Mouse (Mus musculus) heart, postnatal 0 days (tissue): ENCODE measurements at regions not wholly inside any gene's neighbourhood (a gene's known extent, or its start where the extent isn't known, plus 50 kb on each side); places are given as distances from the start of the nearest gene placed in this dataset.

Source experiments
- ATAC-seq: fragments of 200-750 bp; cut with Nextera tagmentation; 2 replicates; pipeline ENCODE4 v1.8.0; 2017; ENCODE audit warnings: low read depth, moderate number of reproducible peaks, moderate library complexity; ENCODE audit not compliant: insufficient read depth
- DNase-seq: peaks from one replicate; pipeline ENCODE4 v3.0.0-alpha.2; 2016; ENCODE audit warnings: low spot score
- H3K27ac ChIP-seq: fragments of 300-500 bp; sonication (generic); 2 replicates; pipeline ENCODE4 v1.5.1; 2014; ENCODE audit warnings: low read depth, mild to moderate bottlenecking
- H3K27me3 ChIP-seq: fragments of 300-500 bp; sonication (generic); 2 replicates; pipeline ENCODE4 v1.6.1; 2014; ENCODE audit warnings: low read length, mixed read lengths; ENCODE audit not compliant: control insufficient read depth, insufficient read depth
- H3K36me3 ChIP-seq: fragments of 300-500 bp; sonication (generic); replicated peaks from 2 replicates; pipeline ENCODE4 v1.6.1; 2014; ENCODE audit warnings: low read length, mixed read lengths; ENCODE audit not compliant: control insufficient read depth, insufficient read depth
- H3K4me1 ChIP-seq: fragments of 300-500 bp; sonication (generic); 2 replicates; pipeline ENCODE4 v1.6.1; 2014; ENCODE audit warnings: antibody characterized with exemption; ENCODE audit not compliant: control insufficient read depth, insufficient read depth
- H3K4me2 ChIP-seq: fragments of 300-500 bp; sonication (generic); 2 replicates; pipeline ENCODE4 v1.6.1; 2014; ENCODE audit warnings: low read depth, mild to moderate bottlenecking, low read length, moderate library complexity
- H3K4me3 ChIP-seq: fragments of 300-500 bp; sonication (generic); 2 replicates; pipeline ENCODE4 v1.5.1; 2014; ENCODE audit warnings: low read depth, low read length
- H3K9ac ChIP-seq: fragments of 300-500 bp; sonication (generic); replicated peaks from 2 replicates; pipeline ENCODE4 v1.6.1; 2014; ENCODE audit warnings: low read depth, low read length, mixed read lengths
- H3K9me3 ChIP-seq: fragments of 300-500 bp; sonication (generic); replicated peaks from 2 replicates; pipeline ENCODE4 v1.6.1; 2016; ENCODE audit warnings: low read length; ENCODE audit not compliant: control insufficient read depth
- CTCF ChIP-seq: IDR thresholded peaks from 2 replicates; pipeline ENCODE4 v1.5.1; 2016; ENCODE audit warnings: antibody characterized with exemption, control low read depth, low read depth
- EP300 ChIP-seq: IDR thresholded peaks from 2 replicates; pipeline ENCODE4 v1.6.1; 2016; ENCODE audit warnings: antibody characterized with exemption, low read depth
- WGBS: fragments of 180-500 bp; shearing (Covaris S2); extraction: QIAGEN DNeasy Blood & Tissue Kit; methylation state at CpG from one replicate; pipeline ENCODE4 v1.1.7; 2014; 5-methylcytosine and 5-hydroxymethylcytosine counted together

DNA sequence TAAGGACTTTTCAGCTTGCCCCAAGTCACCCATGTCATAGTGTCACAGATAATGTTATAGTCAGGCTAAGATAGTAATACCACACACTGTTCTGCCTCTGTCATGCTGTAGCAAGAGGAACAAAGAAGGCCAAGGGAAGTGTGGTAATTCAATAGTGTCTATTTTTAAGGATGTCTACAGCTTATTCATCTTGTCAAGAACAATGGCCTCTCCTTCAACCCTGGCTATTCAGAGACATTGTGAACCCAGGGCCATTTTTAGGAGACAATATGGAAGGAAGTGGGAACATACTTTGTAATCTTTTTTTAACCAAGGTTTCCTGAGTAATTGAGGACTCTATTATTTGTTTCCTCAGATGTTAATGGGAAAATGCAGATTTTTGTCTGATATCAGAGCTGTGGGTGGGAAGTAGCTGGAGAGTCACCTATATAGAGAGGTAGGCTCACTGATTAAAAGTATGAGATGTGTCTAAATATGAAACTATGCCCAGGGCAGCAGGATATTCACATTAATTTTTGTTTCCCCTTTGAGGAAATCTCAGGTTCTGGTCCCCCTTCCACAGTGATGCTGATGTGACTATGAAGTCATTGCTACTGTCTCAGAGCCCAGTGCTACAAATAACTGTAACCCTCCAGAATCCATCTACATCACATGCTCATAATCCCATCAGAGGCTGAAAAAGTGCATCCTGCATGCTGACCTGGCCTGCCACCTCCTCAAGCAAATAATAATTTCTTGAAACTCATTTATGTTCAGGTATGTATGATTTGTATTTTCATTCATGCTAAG, 85.7 kb upstream of the Lrrc3b start:
- peak; percentile 17 for DNase-seq
- TF ChIP-seq CTCF (no peak), EP300 (0 out of 2 replicates have a peak, but pooled peaks have one; percentile 34)

DNA sequence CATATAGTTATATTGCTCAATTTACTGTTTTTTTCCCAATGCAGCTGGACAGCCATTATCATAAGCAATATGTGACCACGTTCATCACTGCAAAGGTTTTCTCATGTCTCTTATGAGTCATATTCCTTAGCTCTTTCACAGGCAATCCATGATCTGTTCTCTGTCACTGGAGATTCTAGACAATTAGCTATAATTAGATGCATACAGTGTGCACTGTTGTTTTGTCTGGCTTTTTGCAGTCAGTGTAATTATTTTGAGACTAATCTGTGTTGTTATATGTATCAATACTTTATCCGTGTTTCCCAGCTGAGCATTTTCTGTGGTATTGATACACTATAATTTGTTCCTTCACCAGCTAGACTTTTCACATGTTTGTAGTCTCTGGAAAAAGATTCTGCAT, 61.8 kb upstream of the Lrrc3b start:
- H3K27me3 ChIP-seq = no peaks in the 10 kb centered on the region
- no peaks in the 10 kb centered on the region for H3K4me1 ChIP-seq
- DNase-seq (no peak), ATAC-seq (no peak)
- H3K27ac ChIP-seq = no peak overlapping the region
- H3K9ac ChIP-seq = no peak overlapping the region
- 64% methylated on average over 2 of the region's 2 CpGs for WGBS
- TF ChIP-seq CTCF (no peak), EP300 (no peak)
- no peaks in the 10 kb centered on the region for H3K36me3 ChIP-seq
- H3K4me2 ChIP-seq = no peak overlapping the region
- no peaks in the 10 kb centered on the region for H3K9me3 ChIP-seq
- no peak overlapping the region for H3K4me3 ChIP-seq

More for the DNA sequence above, 85.7 kb upstream of the Lrrc3b start:
- Histone ChIP-seq H3K27ac (no peak overlapping the region), H3K4me1 (no peaks in the 10 kb centered on the region), H3K4me2 (no peak overlapping the region), H3K4me3 (no peak overlapping the region), H3K9me3 (no peaks in the 10 kb centered on the region), H3K36me3 (no peaks in the 10 kb centered on the region), H3K9ac (no peak overlapping the region), H3K27me3 (no peaks in the 10 kb centered on the region)
- 0 out of 2 replicates have a peak, but pooled peaks have one; percentile 8 for ATAC-seq
